Mouse (Mus musculus): ENCODE results near the gene Zmynd8. TPM values are rescaled to one million over a fixed set of nuclear protein-coding genes. Genes with fewer than 3 reads are reported as not detected.
A peak's percentile ranks its signal among the peaks of the same experiment; 100 is the strongest.

The Zmynd8 gene
- polyA plus RNA-seq, 1 experiment from 2014 or later = 28.6 TPM

DNA sequence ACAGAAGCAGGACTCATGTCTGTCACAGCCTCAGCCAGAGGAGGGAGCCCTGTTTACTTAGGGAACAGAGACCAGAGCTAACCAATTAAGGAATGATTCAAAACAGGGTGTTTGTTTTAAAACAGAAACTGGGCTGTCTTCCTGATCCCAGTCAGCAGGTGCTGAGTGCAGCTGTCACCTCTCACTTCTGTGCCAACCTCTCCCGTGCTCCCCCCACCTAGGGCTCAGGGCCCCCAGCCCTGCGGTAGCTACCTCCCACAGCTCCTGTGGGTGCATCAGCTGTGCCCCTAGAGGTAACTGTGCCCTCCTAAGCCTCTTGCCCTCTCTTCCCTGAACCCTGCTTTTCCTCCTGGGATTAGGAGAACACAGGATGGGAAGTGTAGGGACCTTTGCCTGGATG is 162.5 kb downstream of the Zmynd8 start:
- Histone ChIP-seq H3K4me3 (ENCODE audit: low read depth, low read length) (no peak overlapping the region), H3K27me3 (replicated peaks; ENCODE audit: control insufficient read depth, insufficient read depth, low read length) (no peaks in the 10 kb centered on the region), H3K9me3 (ENCODE audit: control insufficient read depth, low read length) (no peaks in the 10 kb centered on the region), H3K9ac (ENCODE audit: low read depth, low read length) (no peak overlapping the region), H3K27ac (replicated peaks; ENCODE audit: low read depth, low read length) (no peak overlapping the region), H3K4me2 (ENCODE audit: low read depth, low read length) (no peak overlapping the region), H3K4me1 (ENCODE audit: control insufficient read depth, insufficient read depth, low read length) (peaks cover 7% of the 10 kb centered on the region; the same call in 1 of the 2 replicates), H3K36me3 (ENCODE audit: control insufficient read depth, insufficient read depth, low read length) (no peaks in the 10 kb centered on the region)
- DNase-seq (ENCODE audit: low spot score) (peak; percentile 48), ATAC-seq (ENCODE audit: low read depth) (peak; percentile 37; the same call in 1 of the 2 replicates)
- WGBS = 43% methylated on average over 2 of the region's 2 CpGs

Small RNA genes lying within 50 kb of the gene (microRNA-seq; reads per million reads assigned to microRNA genes)
- not detected for gene Gm22692 (ENCODE audit: borderline number of aligned reads)

Other genes starting within 250 kb of the Zmynd8 start
- gene Ncoa3, start 93.6 kb upstream of the Zmynd8 start, polyA plus RNA-seq (2014; fragmentation: Nextera tagmentation; extraction: Ambion mirVana) = 15.4 and 15.6 TPM in 2 replicates

Measured in embryonic facial prominence, embryonic 14.5 days (tissue).